Mouse (Mus musculus): ENCODE data around the gene Esrrb. TPM values are rescaled to one million over a fixed set of nuclear protein-coding genes. Genes with fewer than 3 reads are reported as not detected.

Esrrb gene
- total and polyA plus RNA-seq, 2 experiments from 2014 or later = 3.1 to 9.8 TPM

- Histone ChIP-seq H3K9ac (replicated peaks; ENCODE audit: low read length) (no peak overlapping the region), H3K27ac (no peak overlapping the region), H3K27me3 (ENCODE audit: insufficient read depth, low read length) (no peaks in the 10 kb centered on the region), H3K4me2 (ENCODE audit: low read depth, low read length) (no peak overlapping the region), H3K4me1 (ENCODE audit: insufficient read depth, low read length) (no peaks in the 10 kb centered on the region), H3K4me3 (ENCODE audit: low read length) (no peak overlapping the region), H3K9me3 (ENCODE audit: low read length) (no peaks in the 10 kb centered on the region), H3K36me3 (ENCODE audit: insufficient read depth, low read length) (no peaks in the 10 kb centered on the region)
- 80% methylated on average over 4 of the region's 4 CpGs for WGBS
- no peak for DNase-seq (ENCODE audit: low spot score)
- ATAC-seq = no peak
- no peak for TF ChIP-seq CTCF (IDR thresholded peaks at IDR 0.05; ENCODE audit: low read depth)
These were observed 105.3 kb downstream of the Esrrb start for GRCm38 (mm10) chr12:86466180-86466579.

GRCm38 (mm10) chr12:86469919-86470318 lies 109.0 kb downstream of the Esrrb start:
- H3K4me2 ChIP-seq (ENCODE audit: low read depth, low read length) = no peak overlapping the region
- H3K9me3 ChIP-seq (ENCODE audit: low read length) = no peaks in the 10 kb centered on the region
- no peak overlapping the region for H3K9ac ChIP-seq (replicated peaks; ENCODE audit: low read length)
- DNase-seq (ENCODE audit: low spot score) = no peak
- no peak for ATAC-seq
- no peaks in the 10 kb centered on the region for H3K36me3 ChIP-seq (ENCODE audit: insufficient read depth, low read length)
- no peaks in the 10 kb centered on the region for H3K4me1 ChIP-seq (ENCODE audit: insufficient read depth, low read length)
- TF ChIP-seq CTCF (IDR thresholded peaks at IDR 0.05; ENCODE audit: low read depth) = no peak
- 52% methylated on average over 23 of the region's 23 CpGs for WGBS
- H3K27ac ChIP-seq = no peak overlapping the region
- no peaks in the 10 kb centered on the region for H3K27me3 ChIP-seq (ENCODE audit: insufficient read depth, low read length)
- no peak overlapping the region for H3K4me3 ChIP-seq (ENCODE audit: low read length)

GRCm38 (mm10) chr12:86470912-86471311 lies 110.0 kb downstream of the Esrrb start:
- no peaks in the 10 kb centered on the region for H3K9me3 ChIP-seq (ENCODE audit: low read length)

GRCm38 (mm10) chr12:86473630-86474029 lies 112.7 kb downstream of the Esrrb start:
- TF ChIP-seq CTCF (IDR thresholded peaks at IDR 0.05; ENCODE audit: low read depth) = no peak
- Histone ChIP-seq H3K27me3 (ENCODE audit: insufficient read depth, low read length) (no peaks in the 10 kb centered on the region), H3K36me3 (ENCODE audit: insufficient read depth, low read length) (no peaks in the 10 kb centered on the region), H3K9ac (replicated peaks; ENCODE audit: low read length) (no peak overlapping the region), H3K4me1 (ENCODE audit: insufficient read depth, low read length) (no peaks in the 10 kb centered on the region), H3K27ac (no peak overlapping the region), H3K9me3 (ENCODE audit: low read length) (no peaks in the 10 kb centered on the region), H3K4me2 (ENCODE audit: low read depth, low read length) (no peak overlapping the region), H3K4me3 (ENCODE audit: low read length) (no peak overlapping the region)
- WGBS = 74% methylated on average over 12 of the region's 12 CpGs
- no peak for ATAC-seq
- DNase-seq (ENCODE audit: low spot score) = no peak

More at GRCm38 (mm10) chr12:86470912-86471311, 110.0 kb downstream of the Esrrb start:
- H3K27ac ChIP-seq = no peak overlapping the region
- DNase-seq (ENCODE audit: low spot score) (no peak), ATAC-seq (no peak)
- H3K36me3 ChIP-seq (ENCODE audit: insufficient read depth, low read length) = no peaks in the 10 kb centered on the region
- no peak overlapping the region for H3K4me3 ChIP-seq (ENCODE audit: low read length)
- H3K27me3 ChIP-seq (ENCODE audit: insufficient read depth, low read length) = no peaks in the 10 kb centered on the region
- TF ChIP-seq CTCF (IDR thresholded peaks at IDR 0.05; ENCODE audit: low read depth) = no peak
- H3K9ac ChIP-seq (replicated peaks; ENCODE audit: low read length) = no peak overlapping the region
- H3K4me2 ChIP-seq (ENCODE audit: low read depth, low read length) = no peak overlapping the region
- 57% methylated on average over 6 of the region's 6 CpGs for WGBS
- no peaks in the 10 kb centered on the region for H3K4me1 ChIP-seq (ENCODE audit: insufficient read depth, low read length)

- H3K9me3 ChIP-seq (ENCODE audit: low read length) = no peaks in the 10 kb centered on the region
- no peaks in the 10 kb centered on the region for H3K36me3 ChIP-seq (ENCODE audit: insufficient read depth, low read length)
- no peak overlapping the region for H3K4me2 ChIP-seq (ENCODE audit: low read depth, low read length)
- no peak overlapping the region for H3K9ac ChIP-seq (replicated peaks; ENCODE audit: low read length)
- ATAC-seq = no peak
- TF ChIP-seq CTCF (IDR thresholded peaks at IDR 0.05; ENCODE audit: low read depth) = no peak
- 77% methylated on average over 7 of the region's 7 CpGs for WGBS
- no peak overlapping the region for H3K27ac ChIP-seq
- H3K27me3 ChIP-seq (ENCODE audit: insufficient read depth, low read length) = no peaks in the 10 kb centered on the region
- H3K4me3 ChIP-seq (ENCODE audit: low read length) = no peak overlapping the region
- DNase-seq (ENCODE audit: low spot score) = no peak
- H3K4me1 ChIP-seq (ENCODE audit: insufficient read depth, low read length) = no peaks in the 10 kb centered on the region
These were observed 115.1 kb downstream of the Esrrb start for GRCm38 (mm10) chr12:86475994-86476393.

GRCm38 (mm10) chr12:86478908-86479307 lies 118.0 kb downstream of the Esrrb start:
- no peaks in the 10 kb centered on the region for H3K27me3 ChIP-seq (ENCODE audit: insufficient read depth, low read length)
- H3K4me1 ChIP-seq (ENCODE audit: insufficient read depth, low read length) = no peaks in the 10 kb centered on the region
- no peak overlapping the region for H3K4me2 ChIP-seq (ENCODE audit: low read depth, low read length)
- DNase-seq (ENCODE audit: low spot score) (no peak), ATAC-seq (no peak)
- no peak overlapping the region for H3K9ac ChIP-seq (replicated peaks; ENCODE audit: low read length)
- no peaks in the 10 kb centered on the region for H3K36me3 ChIP-seq (ENCODE audit: insufficient read depth, low read length)
- H3K27ac ChIP-seq = no peak overlapping the region
- WGBS = 78% methylated on average over 5 of the region's 5 CpGs
- no peaks in the 10 kb centered on the region for H3K9me3 ChIP-seq (ENCODE audit: low read length)
- TF ChIP-seq CTCF (IDR thresholded peaks at IDR 0.05; ENCODE audit: low read depth) = no peak
- no peak overlapping the region for H3K4me3 ChIP-seq (ENCODE audit: low read length)

- no peaks in the 10 kb centered on the region for H3K27me3 ChIP-seq (ENCODE audit: insufficient read depth, low read length)
- ATAC-seq (no peak), DNase-seq (ENCODE audit: low spot score) (no peak)
- H3K4me2 ChIP-seq (ENCODE audit: low read depth, low read length) = no peak overlapping the region
- H3K27ac ChIP-seq = no peak overlapping the region
- no peaks in the 10 kb centered on the region for H3K4me1 ChIP-seq (ENCODE audit: insufficient read depth, low read length)
- no peak overlapping the region for H3K4me3 ChIP-seq (ENCODE audit: low read length)
- no peak overlapping the region for H3K9ac ChIP-seq (replicated peaks; ENCODE audit: low read length)
- H3K36me3 ChIP-seq (ENCODE audit: insufficient read depth, low read length) = no peaks in the 10 kb centered on the region
- WGBS = 85% methylated on average over 6 of the region's 6 CpGs
- TF ChIP-seq CTCF (IDR thresholded peaks at IDR 0.05; ENCODE audit: low read depth) = no peak
- H3K9me3 ChIP-seq (ENCODE audit: low read length) = no peaks in the 10 kb centered on the region
These were observed 121.1 kb downstream of the Esrrb start for GRCm38 (mm10) chr12:86482029-86482428.

Measured in hindbrain, postnatal 0 days (tissue).